Mouse (Mus musculus) cortical plate, adult 2 months (tissue): ENCODE measurements around the gene Gm3417.
"Not testable (repeated sequence)": the region's sequence is repeated elsewhere in the genome, so short reads cannot be mapped to it uniquely, and the experiment has no call there.

ENCODE experiments used
- CTCF ChIP-seq: fragments of 200-500 bp; IDR thresholded peaks from 2 replicates; pipeline ENCODE4 v1.5.1; 2011; ENCODE audit warnings: mild to moderate bottlenecking, control low read depth, low read length; ENCODE audit not compliant: insufficient read depth; ENCODE audit errors: extremely low read depth
- POLR2A ChIP-seq: fragments of 200-500 bp; IDR thresholded peaks from 2 replicates; pipeline ENCODE4 v1.6.1; 2011; ENCODE audit warnings: mild to moderate bottlenecking, low read length, control low read depth; ENCODE audit not compliant: insufficient read depth; ENCODE audit errors: extremely low read depth

DNA sequence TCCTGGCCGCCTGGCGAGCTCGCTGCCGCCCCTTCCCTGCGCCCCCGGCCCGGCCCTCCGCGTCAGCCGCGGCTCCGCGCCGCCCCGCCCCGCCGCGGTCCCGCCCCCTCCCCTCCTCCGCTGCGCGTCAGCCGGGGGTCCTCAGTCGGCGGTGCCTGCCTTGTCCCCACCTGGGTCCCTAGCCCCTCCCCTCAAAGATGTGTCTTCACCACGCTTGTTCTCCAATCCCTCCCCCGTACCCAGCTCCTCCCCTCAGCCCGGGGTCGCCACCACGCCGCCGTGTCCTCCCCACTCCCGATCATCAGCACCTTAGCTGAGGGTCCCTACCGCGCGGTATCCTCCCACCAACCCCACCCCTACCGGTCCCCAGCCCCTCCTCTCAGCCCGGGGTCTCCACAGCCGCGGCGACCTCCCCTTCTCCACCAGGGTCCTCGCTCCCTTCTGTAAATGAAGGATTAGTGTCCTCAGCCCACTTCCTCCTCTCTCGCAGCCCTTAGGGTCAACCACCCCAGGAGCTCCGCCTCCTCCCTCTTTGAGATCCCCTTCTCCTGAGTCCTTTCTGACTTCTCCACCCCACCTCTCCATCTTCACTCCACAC, 16.9 kb downstream of the Gm3417 start:
- TF ChIP-seq CTCF, POLR2A: not testable (repeated sequence)
